Mouse (Mus musculus) CH12.LX (cell line): ENCODE data around the gene Sart3.

Experiments used
- CTCF ChIP-seq, 2 experiments: IDR thresholded peaks in 1 of 2; conservative IDR thresholded peaks in 1 of 2; 2 replicates each; pipeline ENCODE4 v1.5.1; 2011 to 2012; ENCODE audit warnings: low read depth in 2 of 2, low read length in 2 of 2, improper control_type of control experiment in 1 of 2, inconsistent platforms in 1 of 2, mild to moderate bottlenecking in 1 of 2, moderate library complexity in 1 of 2
- EP300 ChIP-seq: IDR thresholded peaks from 2 replicates; pipeline ENCODE4 v1.6.1; 2011; ENCODE audit warnings: low read length, improper control_type of control experiment
- IRF4 ChIP-seq: IDR thresholded peaks from 2 replicates; pipeline ENCODE4 v1.6.1; 2014; ENCODE audit warnings: low read depth, mild to moderate bottlenecking, inconsistent platforms, low read length, improper control_type of control experiment
- NRF1 ChIP-seq: IDR thresholded peaks from 2 replicates; pipeline ENCODE4 v1.6.1; 2014; ENCODE audit warnings: low read depth, mild to moderate bottlenecking, inconsistent platforms, low read length, improper control_type of control experiment, moderate library complexity
- POLR2A ChIP-seq: IDR thresholded peaks from 2 replicates; pipeline ENCODE4 v1.6.1; 2011; ENCODE audit warnings: low read depth, mild to moderate bottlenecking, improper control_type of control experiment, low read length
- USF1 ChIP-seq: IDR thresholded peaks from 2 replicates; pipeline ENCODE4 v1.6.1; 2014; ENCODE audit warnings: low read depth, mild to moderate bottlenecking, inconsistent platforms, low read length, improper control_type of control experiment
- USF2 ChIP-seq: conservative IDR thresholded peaks from 2 replicates; pipeline ENCODE4 v1.6.1; 2011; ENCODE audit warnings: low read depth, low read length, improper control_type of control experiment

DNA sequence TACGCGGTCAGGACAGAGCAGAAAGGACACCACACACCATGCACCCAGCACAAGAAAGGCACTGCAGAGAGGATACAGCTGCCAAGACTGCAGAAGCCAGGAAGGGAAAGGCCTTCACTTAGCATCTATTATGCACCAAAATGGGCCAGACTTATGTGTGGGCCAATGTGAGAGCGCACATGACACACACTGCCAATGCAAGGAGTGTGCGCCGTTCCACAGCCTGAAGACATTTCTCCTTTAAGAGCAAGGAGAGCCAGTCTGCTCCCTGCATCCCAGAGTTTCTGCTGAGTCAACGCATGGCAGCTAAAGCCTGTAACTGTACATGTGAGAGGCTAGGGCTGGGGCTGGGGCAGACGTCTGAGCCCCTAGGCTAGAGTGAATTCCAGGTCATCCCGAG is 3.5 kb downstream of the Sart3 start:
- TF ChIP-seq EP300 (no peak), IRF4 (no peak), NRF1 (no peak), USF1 (no peak), POLR2A (no peak), CTCF (conservative IDR thresholded peaks at IDR 0.05 in 1 of 2, IDR thresholded peaks at IDR 0.05 in 1 of 2; ENCODE audit: low read depth in 2 of 2, low read length in 2 of 2) (no peak), USF2 (no peak)
